Mouse (Mus musculus) hindbrain, embryonic 14.5 days (tissue): ENCODE results near the gene Rpl37a. TPM values are rescaled to one million over a fixed set of nuclear protein-coding genes. Genes with fewer than 3 reads are reported as not detected.
A peak's percentile ranks its signal among the peaks of the same experiment; 100 is the strongest.

ENCODE experiments used
- ATAC-seq: fragments of 200-750 bp; cut with Nextera tagmentation; 2 replicates; pipeline ENCODE4 v1.8.0; 2017; ENCODE audit warnings: moderate number of reproducible peaks, mild to moderate bottlenecking, moderate TSS enrichment, moderate library complexity; ENCODE audit not compliant: low FRiP score
- DNase-seq: peaks from one replicate; pipeline ENCODE4 v3.0.0-alpha.2; 2015; ENCODE audit warnings: low spot score
- H3K27ac ChIP-seq: fragments of 300-500 bp; sonication (generic); 2 replicates; pipeline ENCODE4 v1.5.1; 2014; ENCODE audit warnings: mild to moderate bottlenecking, moderate library complexity
- H3K27me3 ChIP-seq: fragments of 300-500 bp; sonication (generic); 2 replicates; pipeline ENCODE4 v1.6.1; 2014; ENCODE audit warnings: mild to moderate bottlenecking, low read length, mixed read lengths; ENCODE audit not compliant: control insufficient read depth, insufficient read depth
- H3K36me3 ChIP-seq: fragments of 300-500 bp; sonication (generic); replicated peaks from 2 replicates; pipeline ENCODE4 v1.6.1; 2014; ENCODE audit not compliant: control insufficient read depth, insufficient read depth
- H3K4me1 ChIP-seq: fragments of 300-500 bp; sonication (generic); replicated peaks from 2 replicates; pipeline ENCODE4 v1.6.1; 2014; ENCODE audit warnings: antibody characterized with exemption, low read length, mixed read lengths; ENCODE audit not compliant: control insufficient read depth, insufficient read depth
- H3K4me2 ChIP-seq: fragments of 300-500 bp; sonication (generic); replicated peaks from 2 replicates; pipeline ENCODE4 v1.6.1; 2014; ENCODE audit warnings: mild to moderate bottlenecking, moderate library complexity
- H3K4me3 ChIP-seq: fragments of 300-500 bp; sonication (generic); replicated peaks from 2 replicates; pipeline ENCODE4 v1.5.1; 2014; ENCODE audit warnings: mild to moderate bottlenecking, low read length
- H3K9ac ChIP-seq: fragments of 300-500 bp; sonication (generic); 2 replicates; pipeline ENCODE4 v1.6.1; 2014
- H3K9me3 ChIP-seq: fragments of 300-500 bp; sonication (generic); 2 replicates; pipeline ENCODE4 v1.6.1; 2016; ENCODE audit warnings: low read length; ENCODE audit not compliant: control insufficient read depth
- WGBS: fragments of 180-500 bp; shearing (Covaris S2); extraction: QIAGEN DNeasy Blood & Tissue Kit; methylation state at CpG from one replicate; pipeline ENCODE4 v1.1.7; 2014; 5-methylcytosine and 5-hydroxymethylcytosine counted together
- polyA plus RNA-seq: library from polyadenylated mRNA; unstranded; fragments of >200 nt; fragmentation: Nextera tagmentation; extraction: Ambion mirVana; gene quantifications from 2 replicates; pipeline ENCODE4 v1.2.1, GENCODE M21; 2014

The Rpl37a gene
- polyA plus RNA-seq, 1 experiment from 2014 or later, result 1,289 TPM

DNA sequence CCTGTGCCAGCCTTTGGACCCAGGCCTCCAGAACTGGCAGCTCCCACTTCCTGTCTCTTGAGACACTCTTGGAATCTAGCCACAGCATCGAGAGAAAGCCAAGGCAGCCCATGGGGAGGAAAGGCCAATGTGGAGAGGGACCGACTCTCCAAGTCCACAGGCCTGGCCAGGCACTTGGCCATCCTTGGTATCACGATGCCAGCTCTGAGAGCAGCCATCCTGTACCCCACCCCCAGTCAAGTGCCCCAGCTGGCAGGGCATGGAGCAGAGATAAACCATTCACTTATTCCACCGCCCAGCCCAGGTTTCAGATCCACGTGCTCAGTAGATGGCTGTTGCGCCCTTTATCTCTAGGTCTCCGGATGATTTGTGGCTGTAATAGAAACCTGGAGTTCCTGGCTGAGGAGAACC lies 40.3 kb downstream of the Rpl37a start:
- no peak overlapping the region for H3K27ac ChIP-seq
- no peak overlapping the region for H3K9ac ChIP-seq
- no peak overlapping the region for H3K4me2 ChIP-seq
- ATAC-seq (0 out of 2 replicates have a peak, but pooled peaks have one; percentile 43), DNase-seq (no peak)
- H3K9me3 ChIP-seq, result no peaks in the 10 kb centered on the region
- H3K36me3 ChIP-seq, result no peaks in the 10 kb centered on the region
- WGBS, result 73% methylated on average over 7 of the region's 7 CpGs
- no peak overlapping the region for H3K4me3 ChIP-seq
- H3K27me3 ChIP-seq, result no peaks in the 10 kb centered on the region
- no peaks in the 10 kb centered on the region for H3K4me1 ChIP-seq

DNA sequence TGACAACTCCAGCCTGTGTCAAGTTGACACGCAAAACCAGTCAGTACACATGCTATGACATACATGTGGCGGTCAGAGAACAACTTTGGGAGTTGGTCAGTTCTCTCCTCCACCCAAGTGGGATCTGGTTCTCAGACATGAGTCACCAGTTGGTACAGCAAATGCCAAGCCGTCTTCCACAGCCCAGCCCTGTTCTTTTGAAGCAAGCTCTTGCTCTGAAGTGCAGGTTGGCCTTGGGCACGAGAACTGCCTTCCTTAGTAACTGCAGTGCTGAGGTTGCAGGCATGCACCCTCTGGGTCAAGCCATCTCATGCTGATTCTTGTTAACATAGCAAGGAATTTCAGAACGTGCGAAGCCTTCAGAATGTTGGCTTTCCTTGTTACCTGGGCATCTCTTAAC lies 42.1 kb downstream of the Rpl37a start:
- H3K36me3 ChIP-seq, result no peaks in the 10 kb centered on the region
- no peak for ATAC-seq
- no peaks in the 10 kb centered on the region for H3K9me3 ChIP-seq
- no peak overlapping the region for H3K4me3 ChIP-seq
- no peak for DNase-seq
- no peaks in the 10 kb centered on the region for H3K27me3 ChIP-seq
- WGBS, result 87% methylated on average over 6 of the region's 6 CpGs
- H3K4me2 ChIP-seq, result no peak overlapping the region
- H3K4me1 ChIP-seq, result no peaks in the 10 kb centered on the region
- no peak overlapping the region for H3K9ac ChIP-seq
- H3K27ac ChIP-seq, result no peak overlapping the region

DNA sequence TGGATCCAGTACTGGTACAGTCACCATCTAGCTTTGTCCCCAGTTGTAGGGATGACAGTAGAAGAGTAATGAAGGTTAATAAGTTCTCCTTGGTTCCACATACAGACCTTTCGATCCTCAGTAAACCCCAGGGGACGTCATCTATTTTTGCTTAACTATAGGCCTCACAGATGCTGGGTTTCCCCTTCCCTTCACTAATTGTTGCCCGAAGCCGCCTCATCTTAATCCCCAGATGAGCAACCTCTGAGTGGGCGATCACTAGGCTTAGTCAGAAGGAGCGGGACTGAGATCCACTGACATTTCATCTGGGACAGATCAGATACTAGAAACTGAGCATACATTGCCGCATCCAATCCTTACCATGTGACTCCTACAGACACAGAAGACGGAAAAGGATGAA lies 44.1 kb downstream of the Rpl37a start:
- no peak for ATAC-seq

DNA sequence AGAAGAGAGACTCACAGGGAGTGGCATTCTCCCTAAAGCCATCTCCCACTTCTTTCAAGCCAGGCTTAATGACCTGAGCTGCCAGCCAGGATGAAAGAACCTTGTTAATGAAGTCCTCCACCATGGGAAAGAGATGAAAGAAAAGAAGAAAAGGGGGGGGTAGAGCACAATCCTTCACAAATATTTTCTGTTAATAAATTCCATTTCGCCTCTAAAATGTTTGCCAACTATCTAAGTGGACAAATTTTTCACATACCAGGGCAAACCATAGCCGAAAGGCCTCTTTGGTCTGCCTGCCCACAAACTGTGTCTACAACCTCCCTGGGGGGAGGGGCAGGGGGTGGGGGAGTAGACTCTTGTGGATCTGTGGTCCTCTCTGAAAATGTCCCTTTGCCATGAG lies 44.7 kb downstream of the Rpl37a start:
- H3K9ac ChIP-seq, result no peak overlapping the region
- no peaks in the 10 kb centered on the region for H3K9me3 ChIP-seq
- no peaks in the 10 kb centered on the region for H3K27me3 ChIP-seq
- H3K4me3 ChIP-seq, result no peak overlapping the region
- no peak for ATAC-seq
- H3K36me3 ChIP-seq, result no peaks in the 10 kb centered on the region
- DNase-seq, result no peak
- no peaks in the 10 kb centered on the region for H3K4me1 ChIP-seq
- no peak overlapping the region for H3K27ac ChIP-seq
- H3K4me2 ChIP-seq, result no peak overlapping the region
- 75% methylated on average over 2 of the region's 2 CpGs for WGBS

More for the DNA sequence above, 44.1 kb downstream of the Rpl37a start:
- Histone ChIP-seq H3K27me3 (no peaks in the 10 kb centered on the region), H3K36me3 (no peaks in the 10 kb centered on the region), H3K4me1 (no peaks in the 10 kb centered on the region), H3K9me3 (no peaks in the 10 kb centered on the region), H3K4me2 (no peak overlapping the region), H3K9ac (no peak overlapping the region), H3K27ac (no peak overlapping the region; the same call in 1 of the 2 replicates), H3K4me3 (no peak overlapping the region)
- WGBS, result 71% methylated on average over 8 of the region's 8 CpGs
- no peak for DNase-seq

DNA sequence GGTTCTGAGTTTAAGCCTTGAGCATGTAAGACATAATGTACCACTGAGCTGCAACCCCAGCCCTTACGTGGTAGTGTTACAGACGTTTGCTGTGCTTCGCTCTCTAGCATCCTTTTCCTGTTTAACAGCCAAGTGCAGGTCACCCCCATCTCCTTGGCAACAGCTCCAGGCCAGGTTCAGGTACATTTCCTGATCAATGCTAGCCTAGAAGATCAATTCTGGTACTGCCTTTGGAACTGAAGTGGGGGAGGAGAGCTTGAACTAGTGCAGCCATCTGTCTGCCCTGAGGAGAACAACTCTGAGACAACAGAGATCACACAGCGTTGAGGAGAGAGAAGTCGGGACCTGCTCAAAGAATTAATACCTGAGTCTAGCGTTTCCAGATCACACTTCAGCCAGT lies 48.7 kb downstream of the Rpl37a start:
- no peaks in the 10 kb centered on the region for H3K4me1 ChIP-seq
- 86% methylated on average over 6 of the region's 6 CpGs for WGBS
- H3K9ac ChIP-seq, result no peak overlapping the region
- H3K4me2 ChIP-seq, result no peak overlapping the region
- H3K27me3 ChIP-seq, result no peaks in the 10 kb centered on the region
- no peak overlapping the region for H3K4me3 ChIP-seq
- ATAC-seq (no peak), DNase-seq (no peak)
- H3K9me3 ChIP-seq, result no peaks in the 10 kb centered on the region
- H3K27ac ChIP-seq, result no peak overlapping the region
- no peaks in the 10 kb centered on the region for H3K36me3 ChIP-seq

Other genes starting within 250 kb of the Rpl37a start
- 10.2 and 11.1 TPM in 2 replicates for gene March4, start 174.4 kb upstream of the Rpl37a start, polyA plus RNA-seq
- gene Smarcal1, start 128.0 kb upstream of the Rpl37a start, polyA plus RNA-seq, result 27.2 and 35.2 TPM in 2 replicates
- gene Ankar, start 10.7 kb upstream of the Rpl37a start, polyA plus RNA-seq, result not detected in 2 replicates
- gene Igfbp2, start 113.2 kb downstream of the Rpl37a start, polyA plus RNA-seq, result 443 and 473 TPM in 2 replicates
- gene Igfbp5, start 163.6 kb downstream of the Rpl37a start, polyA plus RNA-seq, result 47.5 and 54.4 TPM in 2 replicates